Mouse (Mus musculus): ENCODE measurements at regions not wholly inside any gene's neighbourhood (a gene's known extent, or its start where the extent isn't known, plus 50 kb on each side); places are given as distances from the start of the nearest gene placed in this dataset.

GRCm38 (mm10) chr7:136065038-136065678 lies 349.0 kb upstream of the Mki67 start:
- WGBS = 77% methylated on average over 12 of the region's 12 CpGs
- H3K36me3 ChIP-seq (replicated peaks) = no peaks in the 10 kb centered on the region
- no peak for DNase-seq (ENCODE audit: low spot score)
- H3K27me3 ChIP-seq (replicated peaks; ENCODE audit: low read depth, poor library complexity, severe bottlenecking) = no peaks in the 10 kb centered on the region
- no peak overlapping the region for H3K4me3 ChIP-seq
- no peaks in the 10 kb centered on the region for H3K9me3 ChIP-seq
- peaks cover 54% of the 10 kb centered on the region for H3K4me1 ChIP-seq
- H3K27ac ChIP-seq (replicated peaks) = peak overlapping the region; percentile 60; the same call in 1 of the 2 replicates

GRCm38 (mm10) chr7:136065679-136066055 lies 349.5 kb upstream of the Mki67 start:
- 63% methylated on average over 10 of the region's 10 CpGs for WGBS
- peak overlapping the region; percentile 60 for H3K27ac ChIP-seq (replicated peaks)
- no peak for DNase-seq (ENCODE audit: low spot score)
- no peaks in the 10 kb centered on the region for H3K9me3 ChIP-seq
- no peaks in the 10 kb centered on the region for H3K27me3 ChIP-seq (replicated peaks; ENCODE audit: low read depth, poor library complexity, severe bottlenecking)
- no peaks in the 10 kb centered on the region for H3K36me3 ChIP-seq (replicated peaks)
- no peak overlapping the region for H3K4me3 ChIP-seq
- peaks cover 50% of the 10 kb centered on the region for H3K4me1 ChIP-seq

- no peak overlapping the region for H3K4me3 ChIP-seq
- H3K27ac ChIP-seq (replicated peaks) = peak overlapping the region; percentile 55; the same call in 1 of the 2 replicates
- H3K9me3 ChIP-seq = no peaks in the 10 kb centered on the region
- H3K36me3 ChIP-seq (replicated peaks) = no peaks in the 10 kb centered on the region
- H3K4me1 ChIP-seq = peaks cover 6% of the 10 kb centered on the region
- no peak for DNase-seq (ENCODE audit: low spot score)
- WGBS = 78% methylated on average over 5 of the region's 5 CpGs
- H3K27me3 ChIP-seq (replicated peaks; ENCODE audit: low read depth, poor library complexity, severe bottlenecking) = no peaks in the 10 kb centered on the region; the same call in none of the 2 replicates
Measured at GRCm38 (mm10) chr7:136070881-136071280, 354.7 kb upstream of the Mki67 start.

GRCm38 (mm10) chr7:136071331-136071730 lies 355.2 kb upstream of the Mki67 start:
- 84% methylated on average over 4 of the region's 4 CpGs for WGBS
- no peaks in the 10 kb centered on the region for H3K36me3 ChIP-seq (replicated peaks)
- no peak overlapping the region for H3K27ac ChIP-seq (replicated peaks)
- no peak for DNase-seq (ENCODE audit: low spot score)
- 0 out of 2 replicates have a peak, but pooled peaks cover 4% of the 10 kb centered on the region for H3K4me1 ChIP-seq
- no peaks in the 10 kb centered on the region; the same call in none of the 2 replicates for H3K27me3 ChIP-seq (replicated peaks; ENCODE audit: low read depth, poor library complexity, severe bottlenecking)
- H3K4me3 ChIP-seq = no peak overlapping the region
- no peaks in the 10 kb centered on the region for H3K9me3 ChIP-seq

GRCm38 (mm10) chr7:136073265-136073799 lies 357.2 kb upstream of the Mki67 start:
- WGBS = 76% methylated on average over 6 of the region's 6 CpGs

GRCm38 (mm10) chr7:136074043-136074442 lies 357.9 kb upstream of the Mki67 start:
- Histone ChIP-seq H3K27ac (replicated peaks) (no peak overlapping the region), H3K27me3 (replicated peaks; ENCODE audit: low read depth, poor library complexity, severe bottlenecking) (no peaks in the 10 kb centered on the region; the same call in none of the 2 replicates), H3K4me1 (0 out of 2 replicates have a peak, but pooled peaks cover 4% of the 10 kb centered on the region), H3K36me3 (replicated peaks) (no peaks in the 10 kb centered on the region), H3K4me3 (no peak overlapping the region), H3K9me3 (no peaks in the 10 kb centered on the region)
- WGBS = 70% methylated on average over 2 of the region's 2 CpGs
- no peak for DNase-seq (ENCODE audit: low spot score)

More at GRCm38 (mm10) chr7:136073265-136073799, 357.2 kb upstream of the Mki67 start:
- Histone ChIP-seq H3K9me3 (no peaks in the 10 kb centered on the region), H3K27ac (replicated peaks) (no peak overlapping the region; the same call in 1 of the 2 replicates), H3K4me3 (no peak overlapping the region), H3K27me3 (replicated peaks; ENCODE audit: low read depth, poor library complexity, severe bottlenecking) (no peaks in the 10 kb centered on the region; the same call in none of the 2 replicates), H3K36me3 (replicated peaks) (no peaks in the 10 kb centered on the region), H3K4me1 (0 out of 2 replicates have a peak, but pooled peaks cover 4% of the 10 kb centered on the region)
- DNase-seq (ENCODE audit: low spot score) = no peak

- 50% methylated on average over 7 of the region's 7 CpGs for WGBS
- no peak for DNase-seq (ENCODE audit: low spot score)
Measured at GRCm38 (mm10) chr7:136081534-136082252, 365.5 kb upstream of the Mki67 start.

GRCm38 (mm10) chr7:136082253-136082867 lies 366.2 kb upstream of the Mki67 start:
- Histone ChIP-seq H3K4me3 (no peak overlapping the region), H3K4me1 (peaks cover 35% of the 10 kb centered on the region), H3K27ac (replicated peaks) (peak overlapping the region; percentile 66), H3K36me3 (replicated peaks) (no peaks in the 10 kb centered on the region), H3K27me3 (replicated peaks; ENCODE audit: low read depth, poor library complexity, severe bottlenecking) (peaks cover 25% of the 10 kb centered on the region), H3K9me3 (no peaks in the 10 kb centered on the region)
- DNase-seq (ENCODE audit: low spot score) = no peak
- 84% methylated on average over 4 of the region's 4 CpGs for WGBS

More at GRCm38 (mm10) chr7:136081534-136082252, 365.5 kb upstream of the Mki67 start:
- H3K4me1 ChIP-seq = peaks cover 34% of the 10 kb centered on the region
- 0 out of 2 replicates have a peak, but pooled peaks cover 18% of the 10 kb centered on the region for H3K27me3 ChIP-seq (replicated peaks; ENCODE audit: low read depth, poor library complexity, severe bottlenecking)
- no peaks in the 10 kb centered on the region for H3K36me3 ChIP-seq (replicated peaks)
- H3K4me3 ChIP-seq = no peak overlapping the region
- H3K27ac ChIP-seq (replicated peaks) = peak overlapping the region; percentile 66
- H3K9me3 ChIP-seq = no peaks in the 10 kb centered on the region

- Histone ChIP-seq H3K4me3 (no peak overlapping the region), H3K27ac (replicated peaks) (peak overlapping the region; percentile 52), H3K27me3 (replicated peaks; ENCODE audit: low read depth, poor library complexity, severe bottlenecking) (peaks cover 31% of the 10 kb centered on the region), H3K36me3 (replicated peaks) (no peaks in the 10 kb centered on the region), H3K4me1 (peaks cover 40% of the 10 kb centered on the region), H3K9me3 (no peaks in the 10 kb centered on the region)
- 86% methylated on average over 10 of the region's 10 CpGs for WGBS
- DNase-seq (ENCODE audit: low spot score) = no peak
Measured at GRCm38 (mm10) chr7:136083005-136083404, 366.8 kb upstream of the Mki67 start.

GRCm38 (mm10) chr7:136083571-136084342 lies 367.6 kb upstream of the Mki67 start:
- WGBS = 36% methylated on average over 14 of the region's 14 CpGs
- no peak overlapping the region for H3K4me3 ChIP-seq
- H3K9me3 ChIP-seq = no peaks in the 10 kb centered on the region
- H3K36me3 ChIP-seq (replicated peaks) = no peaks in the 10 kb centered on the region
- 0 out of 2 replicates have a peak overlapping the region, but pooled peaks have one; percentile 54 for H3K27ac ChIP-seq (replicated peaks)
- H3K27me3 ChIP-seq (replicated peaks; ENCODE audit: low read depth, poor library complexity, severe bottlenecking) = peaks cover 34% of the 10 kb centered on the region
- peaks cover 47% of the 10 kb centered on the region for H3K4me1 ChIP-seq
- peak; percentile 31 for DNase-seq (ENCODE audit: low spot score)

- WGBS = 71% methylated on average over 6 of the region's 6 CpGs
Measured at GRCm38 (mm10) chr7:136088785-136089184, 372.6 kb upstream of the Mki67 start.

More at GRCm38 (mm10) chr7:136088785-136089184, 372.6 kb upstream of the Mki67 start:
- Histone ChIP-seq H3K27me3 (replicated peaks; ENCODE audit: low read depth, poor library complexity, severe bottlenecking) (peaks cover 20% of the 10 kb centered on the region), H3K27ac (replicated peaks) (peak overlapping the region; percentile 24), H3K4me3 (no peak overlapping the region), H3K9me3 (no peaks in the 10 kb centered on the region), H3K4me1 (peaks cover 45% of the 10 kb centered on the region), H3K36me3 (replicated peaks) (no peaks in the 10 kb centered on the region)
- DNase-seq (ENCODE audit: low spot score) = no peak
